Mouse (Mus musculus) cerebellum, adult 2 months (tissue): ENCODE data around the gene Lrba. TPM values are rescaled to one million over a fixed set of nuclear protein-coding genes. Genes with fewer than 3 reads are reported as not detected.

ENCODE experiments used
- DNase-seq, 2 experiments: peaks; one replicate each; pipeline ENCODE4 v3.0.0; 2021
- H3K27ac ChIP-seq: fragments of 200-500 bp; 2 replicates; pipeline ENCODE4 v1.5.1; 2012; ENCODE audit warnings: low read length, control low read depth, inconsistent platforms; ENCODE audit not compliant: insufficient read depth
- H3K27me3 ChIP-seq: fragments of 200-500 bp; 2 replicates; pipeline ENCODE4 v1.6.1; 2012; ENCODE audit warnings: inconsistent platforms, mild to moderate bottlenecking, low read length, moderate library complexity; ENCODE audit not compliant: control insufficient read depth, insufficient read depth
- H3K4me1 ChIP-seq: fragments of 200-500 bp; 2 replicates; pipeline ENCODE4 v1.6.1; 2011; ENCODE audit warnings: low read length; ENCODE audit not compliant: control insufficient read depth, insufficient read depth
- H3K4me3 ChIP-seq: fragments of 200-500 bp; replicated peaks from 2 replicates; pipeline ENCODE3; 2011; ENCODE audit warnings: mild to moderate bottlenecking, low read depth, low read length, control low read depth; ENCODE audit not compliant: insufficient read depth
- CTCF ChIP-seq: fragments of 200-500 bp; IDR thresholded peaks from 2 replicates; pipeline ENCODE4 v1.5.1; 2011; ENCODE audit warnings: low read depth, mild to moderate bottlenecking, control low read depth, low read length, moderate library complexity, borderline replicate concordance; ENCODE audit not compliant: insufficient read depth
- POLR2A ChIP-seq: fragments of 200-500 bp; IDR thresholded peaks from 2 replicates; pipeline ENCODE4 v1.6.1; 2011; ENCODE audit warnings: low read length, control low read depth, borderline replicate concordance; ENCODE audit not compliant: insufficient read depth
- WGBS: fragments of 180-500 bp; shearing (Covaris S2); methylation state at CpG from one replicate; pipeline ENCODE4 v1.1.7; 2018; 5-methylcytosine and 5-hydroxymethylcytosine counted together
- polyA plus RNA-seq: library from polyadenylated mRNA; depleted of rRNA; stranded (reverse); fragments of >200 nt; gene quantifications from 2 replicates; pipeline ENCODE4 v1.2.3, GENCODE M21; 2012

The Lrba gene
- polyA plus RNA-seq, 1 experiment, result 18.9 TPM

- H3K27ac ChIP-seq, result no peak overlapping the region
- DNase-seq, result no peak
Observed at GRCm38 (mm10) chr3:86531531-86532269, 307.2 kb downstream of the Lrba start.

GRCm38 (mm10) chr3:86536751-86537150, 312.3 kb downstream of the Lrba start:
- WGBS, result 100% methylated on average over 1 of the region's 1 CpGs
- Histone ChIP-seq H3K27ac (no peak overlapping the region), H3K4me3 (no peak overlapping the region), H3K4me1 (no peaks in the 10 kb centered on the region), H3K27me3 (no peaks in the 10 kb centered on the region)
- TF ChIP-seq CTCF (no peak), POLR2A (no peak)
- DNase-seq, result no peak

More at GRCm38 (mm10) chr3:86531531-86532269, 307.2 kb downstream of the Lrba start:
- no peak for TF ChIP-seq CTCF
- no peak for TF ChIP-seq POLR2A
- Histone ChIP-seq H3K4me1 (no peaks in the 10 kb centered on the region), H3K27me3 (no peaks in the 10 kb centered on the region), H3K4me3 (no peak overlapping the region)
- 66% methylated on average over 16 of the region's 16 CpGs for WGBS

- Histone ChIP-seq H3K27ac (no peak overlapping the region; the same call in 1 of the 2 replicates), H3K4me3 (no peak overlapping the region), H3K4me1 (no peaks in the 10 kb centered on the region), H3K27me3 (no peaks in the 10 kb centered on the region)
- 50% methylated on average over 13 of the region's 13 CpGs for WGBS
- TF ChIP-seq CTCF, result no peak
- DNase-seq, result no peak
Observed at GRCm38 (mm10) chr3:86538645-86539554, 314.4 kb downstream of the Lrba start.

- 62% methylated on average over 11 of the region's 11 CpGs for WGBS
- no peak for TF ChIP-seq CTCF
- TF ChIP-seq POLR2A, result no peak
- no peaks in the 10 kb centered on the region for H3K4me1 ChIP-seq
- DNase-seq, result no peak
- H3K4me3 ChIP-seq, result no peak overlapping the region
- no peaks in the 10 kb centered on the region for H3K27me3 ChIP-seq
- peak overlapping the region; percentile 20; the same call in 1 of the 2 replicates for H3K27ac ChIP-seq
Observed at GRCm38 (mm10) chr3:86539555-86540168, 315.2 kb downstream of the Lrba start.

GRCm38 (mm10) chr3:86541074-86541614, 316.7 kb downstream of the Lrba start:
- 90% methylated on average over 4 of the region's 4 CpGs for WGBS

GRCm38 (mm10) chr3:86541863-86542397, 317.4 kb downstream of the Lrba start:
- no peak overlapping the region for H3K4me3 ChIP-seq
- WGBS, result 86% methylated on average over 1 of the region's 1 CpGs

More at GRCm38 (mm10) chr3:86541074-86541614, 316.7 kb downstream of the Lrba start:
- DNase-seq, result no peak
- TF ChIP-seq POLR2A, result no peak
- no peak for TF ChIP-seq CTCF
- Histone ChIP-seq H3K4me1 (no peaks in the 10 kb centered on the region), H3K27ac (no peak overlapping the region; the same call in 1 of the 2 replicates), H3K27me3 (no peaks in the 10 kb centered on the region), H3K4me3 (no peak overlapping the region)

GRCm38 (mm10) chr3:86544785-86545184, 320.3 kb downstream of the Lrba start:
- 90% methylated on average over 3 of the region's 3 CpGs for WGBS
- Histone ChIP-seq H3K4me3 (no peak overlapping the region), H3K27me3 (no peaks in the 10 kb centered on the region; the same call in 1 of the 2 replicates), H3K27ac (no peak overlapping the region), H3K4me1 (no peaks in the 10 kb centered on the region)
- no peak for DNase-seq
- TF ChIP-seq CTCF (no peak), POLR2A (no peak)

More at GRCm38 (mm10) chr3:86541863-86542397, 317.4 kb downstream of the Lrba start:
- H3K27ac ChIP-seq, result no peak overlapping the region
- no peak for TF ChIP-seq POLR2A
- H3K27me3 ChIP-seq, result no peaks in the 10 kb centered on the region; the same call in 1 of the 2 replicates
- H3K4me1 ChIP-seq, result no peaks in the 10 kb centered on the region
- no peak for DNase-seq

GRCm38 (mm10) chr3:86545945-86546344, 321.5 kb downstream of the Lrba start:
- H3K4me3 ChIP-seq, result no peak overlapping the region
- H3K4me1 ChIP-seq, result no peaks in the 10 kb centered on the region
- 50% methylated on average over 5 of the region's 5 CpGs for WGBS
- TF ChIP-seq CTCF, result no peak
- no peaks in the 10 kb centered on the region; the same call in 1 of the 2 replicates for H3K27me3 ChIP-seq
- H3K27ac ChIP-seq, result no peak overlapping the region
- DNase-seq, result no peak
